Mouse (Mus musculus) C2C12 (cell line): ENCODE measurements at regions not wholly inside any gene's neighbourhood (a gene's known extent, or its start where the extent isn't known, plus 50 kb on each side); places are given as distances from the start of the nearest gene placed in this dataset.

Experiments used
- CEBPB ChIP-seq: IDR thresholded peaks from one replicate; pipeline ENCODE4 v1.6.1; 2011; ENCODE audit warnings: low read depth, mild to moderate bottlenecking, control low read depth, moderate library complexity
- CTCF ChIP-seq: IDR thresholded peaks from one replicate; pipeline ENCODE4 v1.5.1; 2011; ENCODE audit not compliant: control insufficient read depth, insufficient read depth, insufficient read length
- FOSL1 ChIP-seq: IDR thresholded peaks from one replicate; pipeline ENCODE4 v1.8.0; 2011; ENCODE audit warnings: mild to moderate bottlenecking, low read length; ENCODE audit not compliant: poor library complexity, insufficient read depth, severe bottlenecking
- MAX ChIP-seq: IDR thresholded peaks from one replicate; pipeline ENCODE4 v1.6.1; 2011; ENCODE audit warnings: mild to moderate bottlenecking, control low read depth
- MYOD1 ChIP-seq: IDR thresholded peaks from one replicate; pipeline ENCODE4 v1.6.1; 2011; ENCODE audit warnings: low read depth; ENCODE audit not compliant: control insufficient read depth, insufficient read length
- MYOG ChIP-seq: IDR thresholded peaks from one replicate; pipeline ENCODE4 v1.6.1; 2011; ENCODE audit not compliant: control insufficient read depth, insufficient read length; ENCODE audit errors: extremely low read depth
- USF1 ChIP-seq: IDR thresholded peaks from one replicate; pipeline ENCODE4 v1.6.1; 2011; ENCODE audit warnings: low read depth, mild to moderate bottlenecking, control low read depth, moderate library complexity

DNA sequence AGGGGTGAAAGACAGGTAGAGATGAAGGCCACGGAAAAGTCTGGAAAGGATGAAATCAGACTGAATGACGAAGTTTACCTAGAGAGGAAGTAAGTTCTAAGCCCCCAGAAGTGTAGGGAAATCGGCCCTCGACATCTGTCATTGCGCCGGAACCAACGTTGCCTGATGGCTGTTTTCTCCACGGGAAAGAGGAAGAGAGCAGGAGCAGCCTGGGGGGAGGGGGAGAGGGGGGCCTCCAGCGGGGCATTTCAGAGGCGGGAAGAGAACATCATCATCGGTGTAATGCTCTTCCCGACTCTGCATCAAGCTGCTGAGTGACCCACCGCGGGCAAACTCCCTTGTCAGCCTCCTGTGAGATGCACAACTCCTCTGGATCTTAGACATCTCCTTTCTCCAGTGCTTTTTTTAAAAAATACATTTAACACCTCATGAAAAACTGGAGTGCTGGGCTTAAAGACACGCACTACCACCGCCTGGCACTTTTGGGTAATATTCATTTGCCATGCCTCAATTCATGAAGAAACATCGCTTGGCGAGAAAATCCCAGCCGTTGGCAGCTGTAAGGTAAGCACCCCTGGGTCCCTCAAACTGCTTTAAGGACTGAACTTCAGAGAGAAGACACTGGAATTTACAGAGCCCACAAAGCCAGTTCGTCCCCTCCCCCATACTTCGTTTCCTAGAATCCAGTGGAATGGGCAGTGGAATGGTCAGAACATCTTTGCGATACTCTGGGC, 53.0 kb upstream of the Kras start:
- TF ChIP-seq CEBPB (no peak), CTCF (no peak), USF1 (no peak), MYOG (no peak), MAX (no peak), FOSL1 (no peak), MYOD1 (no peak)
